ENCODE assay signal across 8 mouse cellular contexts in the genomic region with DNA sequence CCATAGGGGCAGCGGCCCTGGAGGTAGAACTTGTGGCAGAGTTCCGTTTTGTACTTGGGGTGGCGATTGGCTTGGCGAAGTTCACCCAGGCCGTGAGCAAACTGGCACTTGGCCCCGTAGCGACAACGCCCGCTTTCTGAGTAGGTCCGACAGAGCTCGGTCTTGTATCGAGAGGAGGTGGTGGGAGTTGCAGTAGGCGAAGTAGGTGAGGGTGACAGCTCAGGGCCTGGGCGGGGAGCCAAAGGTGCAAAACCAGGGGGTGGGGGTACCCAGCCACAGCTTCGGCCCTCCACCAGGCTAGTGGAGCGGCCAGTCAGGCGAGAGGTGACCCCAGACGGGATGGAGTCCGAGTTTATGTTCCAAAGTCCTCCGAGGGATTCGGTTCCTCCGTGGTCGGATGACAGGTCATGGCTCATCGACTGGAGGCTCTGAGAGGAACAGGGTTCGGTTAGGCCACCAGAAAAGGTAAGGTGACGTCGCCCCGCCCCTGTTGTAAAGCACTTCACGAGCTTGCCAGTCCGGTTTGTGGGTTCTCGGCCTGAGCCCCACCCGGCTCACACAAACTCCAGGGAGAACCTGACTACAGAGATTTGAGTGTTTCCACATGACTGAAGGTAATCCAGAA. TPM values are rescaled to one million over a fixed set of nuclear protein-coding genes. Genes with fewer than 3 reads are reported as not detected.
DNase-seq lines count a peak whose midpoint lies in the region; ATAC-seq and TF ChIP-seq lines count a peak whose summit lies in the region.

No protein-coding gene starts in this region.

- dilution Hi-C loops in CH12.LX (cut with MboI; ENCODE audit: extremely low pct_ligation_motif_present, extremely low pct_unique_long_range_greater_than_20kb, low sequenced_read_pairs), result no loop called here

- WGBS in heart, embryonic 12.5 days, result 27% methylated on average over 32 of the region's 32 CpGs
- 12% methylated on average over 32 of the region's 32 CpGs for WGBS in kidney, embryonic 16.5 days
- 25% methylated on average over 32 of the region's 32 CpGs for WGBS in stomach, embryonic 15.5 days

- peak overlapping the region; percentile 34; the same call in 1 of the 2 replicates for H3K27ac ChIP-seq in CH12.LX (ENCODE audit: insufficient read depth, low read depth)
- H3K27ac ChIP-seq in brown adipose tissue, adult 24 weeks (replicated peaks; ENCODE audit: low read depth, low read length), result peak overlapping the region; percentile 97
- H3K27ac ChIP-seq in heart, embryonic 12.5 days (ENCODE audit: poor library complexity, severe bottlenecking), result peak overlapping the region; percentile 96
- peak overlapping the region; percentile 98 for H3K27ac ChIP-seq in kidney, embryonic 16.5 days (ENCODE audit: low read length)
- H3K27ac ChIP-seq in stomach, embryonic 15.5 days, result peak overlapping the region; percentile 100

- no peak for TF ChIP-seq CTCF in CH12.LX (conservative IDR thresholded peaks at IDR 0.05 in 1 of 2, IDR thresholded peaks at IDR 0.05 in 1 of 2; ENCODE audit: low read depth in 2 of 2, low read length in 2 of 2)

- H3K4me3 ChIP-seq in CH12.LX (replicated peaks in 1 of 3; ENCODE audit: low read depth in 2 of 3, low read length in 2 of 3, poor library complexity in 1 of 3), result peak overlapping the region; percentile 75 to 87 (median 84)
- peak overlapping the region; percentile 83 for H3K4me3 ChIP-seq in brown adipose tissue, adult 24 weeks (ENCODE audit: insufficient read depth, low read depth, low read length)
- peak overlapping the region; percentile 72 for H3K4me3 ChIP-seq in heart, embryonic 12.5 days
- H3K4me3 ChIP-seq in kidney, embryonic 16.5 days (ENCODE audit: low read length), result peak overlapping the region; percentile 80
- peak overlapping the region; percentile 74 for H3K4me3 ChIP-seq in stomach, embryonic 15.5 days (replicated peaks)

- no peak for ATAC-seq in heart, embryonic 12.5 days (ENCODE audit: insufficient number of reproducible peaks, low FRiP score)
- ATAC-seq in kidney, embryonic 16.5 days (ENCODE audit: low FRiP score, low TSS enrichment), result no peak
- ATAC-seq in stomach, embryonic 15.5 days (ENCODE audit: insufficient read depth, low FRiP score, low read depth), result no peak
- ATAC-seq in megakaryocyte-erythroid progenitor cell, adult 5-6 weeks (replicated peaks; ENCODE audit: low FRiP score, low TSS enrichment, poor library complexity, severe bottlenecking), result no peak

- peaks cover 9 to 17% of the 10 kb centered on the region in 2 experiments for H3K36me3 ChIP-seq in CH12.LX (replicated peaks in 1 of 2; ENCODE audit: control insufficient read depth in 1 of 2, insufficient read depth in 1 of 2, low read length in 1 of 2)
- peaks cover 6% of the 10 kb centered on the region for H3K36me3 ChIP-seq in heart, embryonic 12.5 days
- 0 out of 2 replicates have a peak, but pooled peaks cover 7% of the 10 kb centered on the region for H3K36me3 ChIP-seq in kidney, embryonic 16.5 days (ENCODE audit: insufficient read depth, low read length)
- peaks cover 8% of the 10 kb centered on the region; the same call in 1 of the 2 replicates for H3K36me3 ChIP-seq in stomach, embryonic 15.5 days

- H3K4me2 ChIP-seq in CH12.LX (ENCODE audit: insufficient read depth, low read depth, poor library complexity, severe bottlenecking), result peak overlapping the region; percentile 72
- H3K4me2 ChIP-seq in heart, embryonic 12.5 days, result peak overlapping the region; percentile 93
- peak overlapping the region; percentile 81 for H3K4me2 ChIP-seq in kidney, embryonic 16.5 days (replicated peaks; ENCODE audit: low read depth, low read length)
- H3K4me2 ChIP-seq in stomach, embryonic 15.5 days, result peak overlapping the region; percentile 82

- TF ChIP-seq POLR2A in CH12.LX (IDR thresholded peaks at IDR 0.05; ENCODE audit: low read depth, low read length), result no peak

- TF ChIP-seq EP300 in CH12.LX (IDR thresholded peaks at IDR 0.05; ENCODE audit: low read length), result no peak

- in situ Hi-C loops in CH12.LX (cut with MboI; ENCODE audit: low pct_ligation_motif_present, low pct_unique_long_range_greater_than_20kb, low sequenced_read_pairs), result no loop called here

- peaks cover 27% of the 10 kb centered on the region for H3K79me2 ChIP-seq in CH12.LX (replicated peaks; ENCODE audit: control insufficient read depth, extremely low read depth, insufficient read depth, poor library complexity, severe bottlenecking)

- peak overlapping the region; percentile 80 for H3K9ac ChIP-seq in CH12.LX (ENCODE audit: insufficient read depth, low read depth)
- H3K9ac ChIP-seq in heart, embryonic 12.5 days, result peak overlapping the region; percentile 93
- H3K9ac ChIP-seq in kidney, embryonic 16.5 days (replicated peaks; ENCODE audit: low read length), result peak overlapping the region; percentile 84
- H3K9ac ChIP-seq in stomach, embryonic 15.5 days, result peak overlapping the region; percentile 89

- peaks cover 14 to 69% of the 10 kb centered on the region in 2 experiments for H3K4me1 ChIP-seq in CH12.LX (ENCODE audit: control insufficient read depth in 1 of 2, insufficient read depth in 2 of 2)
- H3K4me1 ChIP-seq in brown adipose tissue, adult 24 weeks (ENCODE audit: control insufficient read depth, insufficient read depth, insufficient read length, low read length), result peaks cover 14% of the 10 kb centered on the region
- peaks cover 69% of the 10 kb centered on the region for H3K4me1 ChIP-seq in heart, embryonic 12.5 days (replicated peaks)
- H3K4me1 ChIP-seq in kidney, embryonic 16.5 days (ENCODE audit: insufficient read depth, low read length), result peaks cover 76% of the 10 kb centered on the region
- H3K4me1 ChIP-seq in stomach, embryonic 15.5 days, result peaks cover 57% of the 10 kb centered on the region

- TF ChIP-seq RAD21 in CH12.LX (IDR thresholded peaks at IDR 0.05; ENCODE audit: low read depth, low read length), result no peak

- no peaks in the 10 kb centered on the region for H3K9me3 ChIP-seq in CH12.LX (replicated peaks; ENCODE audit: low read length)
- H3K9me3 ChIP-seq in heart, embryonic 12.5 days (replicated peaks), result no peaks in the 10 kb centered on the region
- no peaks in the 10 kb centered on the region for H3K9me3 ChIP-seq in kidney, embryonic 16.5 days (ENCODE audit: low read length)
- no peaks in the 10 kb centered on the region for H3K9me3 ChIP-seq in stomach, embryonic 15.5 days

- H3K27me3 ChIP-seq in CH12.LX (replicated peaks), result no peaks in the 10 kb centered on the region
- H3K27me3 ChIP-seq in heart, embryonic 12.5 days (replicated peaks), result no peaks in the 10 kb centered on the region
- no peaks in the 10 kb centered on the region for H3K27me3 ChIP-seq in kidney, embryonic 16.5 days (ENCODE audit: insufficient read depth, low read length)
- no peaks in the 10 kb centered on the region for H3K27me3 ChIP-seq in stomach, embryonic 15.5 days (replicated peaks)

- DNase-seq in CH12.LX (ENCODE audit: extremely low read depth), result no peak
- DNase-seq in lung, postnatal 36 days, result peak; percentile 94
- no peak for DNase-seq in cerebellum, adult 11 months

RNA-seq across cellular contexts. Expression of a gene that starts 1.9 kb away (rescaled TPM):
- total RNA-seq in CH12.LX (2012; rRNA removed), result 2.8 and 3.5 TPM in 2 replicates
- total RNA-seq in CH12.LX (2014; rRNA removed), result 1.1 and 1.9 TPM in 2 replicates
- polyA plus RNA-seq in CH12.LX (2012; ENCODE audit: insufficient read length, low read depth), result 8.9 and 9.9 TPM in 2 replicates
- 25.1 and 70.2 TPM in 2 replicates for polyA plus RNA-seq in brown adipose tissue, adult 24 weeks (2012; ENCODE audit: insufficient read depth, insufficient read length, missing spikeins)
- 15.9 and 16.5 TPM in 2 replicates for polyA plus RNA-seq in heart, embryonic 12.5 days (2016; fragmentation: Nextera tagmentation; extraction: Ambion mirVana)
- 16.1 and 18.4 TPM in 2 replicates for polyA plus RNA-seq in kidney, embryonic 16.5 days (2015; fragmentation: Nextera tagmentation; extraction: Ambion mirVana)
- polyA plus RNA-seq in stomach, embryonic 15.5 days (2015; fragmentation: Nextera tagmentation; extraction: Ambion mirVana), result 20.2 and 21.4 TPM in 2 replicates
- 13.4 and 15.3 TPM in 2 replicates for total RNA-seq in megakaryocyte-erythroid progenitor cell, adult 5-6 weeks (2014; fragmentation: Nextera tagmentation)
- 26.9 and 33.7 TPM in 2 replicates for total RNA-seq in megakaryocyte-erythroid progenitor cell, adult 5-6 weeks (2017)

RNA-seq across cellular contexts. Expression of a gene that starts 5.8 kb away (rescaled TPM):
- 3.3 and 4.7 TPM in 2 replicates for total RNA-seq in CH12.LX (2012; rRNA removed)
- total RNA-seq in CH12.LX (2014; rRNA removed), result 0.39 and 0.43 TPM in 2 replicates
- polyA plus RNA-seq in CH12.LX (2012; ENCODE audit: insufficient read length, low read depth), result 5.2 and 5.5 TPM in 2 replicates
- 3.1 and 3.5 TPM in 2 replicates for polyA plus RNA-seq in brown adipose tissue, adult 24 weeks (2012; ENCODE audit: insufficient read depth, insufficient read length, missing spikeins)
- polyA plus RNA-seq in heart, embryonic 12.5 days (2016; fragmentation: Nextera tagmentation; extraction: Ambion mirVana), result 58.0 and 65.3 TPM in 2 replicates
- polyA plus RNA-seq in kidney, embryonic 16.5 days (2015; fragmentation: Nextera tagmentation; extraction: Ambion mirVana), result 69.1 and 83.3 TPM in 2 replicates
- polyA plus RNA-seq in stomach, embryonic 15.5 days (2015; fragmentation: Nextera tagmentation; extraction: Ambion mirVana), result 48.4 and 52.3 TPM in 2 replicates
- total RNA-seq in megakaryocyte-erythroid progenitor cell, adult 5-6 weeks (2014; fragmentation: Nextera tagmentation), result 4.1 and 7.7 TPM in 2 replicates
- 0.19 and 2.3 TPM in 2 replicates for total RNA-seq in megakaryocyte-erythroid progenitor cell, adult 5-6 weeks (2017)

RNA-seq across cellular contexts. Expression of a gene that starts 14.3 kb away (rescaled TPM):
- 23.5 and 27.8 TPM in 2 replicates for total RNA-seq in CH12.LX (2012; rRNA removed)
- total RNA-seq in CH12.LX (2014; rRNA removed), result 19.4 and 19.8 TPM in 2 replicates
- polyA plus RNA-seq in CH12.LX (2012; ENCODE audit: insufficient read length, low read depth), result 25.4 and 26.9 TPM in 2 replicates
- 18.4 and 20.2 TPM in 2 replicates for polyA plus RNA-seq in brown adipose tissue, adult 24 weeks (2012; ENCODE audit: insufficient read depth, insufficient read length, missing spikeins)
- 45.4 and 46.5 TPM in 2 replicates for polyA plus RNA-seq in heart, embryonic 12.5 days (2016; fragmentation: Nextera tagmentation; extraction: Ambion mirVana)
- 52.9 and 55.9 TPM in 2 replicates for polyA plus RNA-seq in kidney, embryonic 16.5 days (2015; fragmentation: Nextera tagmentation; extraction: Ambion mirVana)
- polyA plus RNA-seq in stomach, embryonic 15.5 days (2015; fragmentation: Nextera tagmentation; extraction: Ambion mirVana), result 44.8 and 47.4 TPM in 2 replicates
- 22.3 and 28.9 TPM in 2 replicates for total RNA-seq in megakaryocyte-erythroid progenitor cell, adult 5-6 weeks (2014; fragmentation: Nextera tagmentation)
- 9.9 and 16.0 TPM in 2 replicates for total RNA-seq in megakaryocyte-erythroid progenitor cell, adult 5-6 weeks (2017)

RNA-seq across cellular contexts. Expression of a gene that starts 14.6 kb away (rescaled TPM):
- total RNA-seq in CH12.LX (2012; rRNA removed) (45.9 and 71.0 TPM in 2 replicates), CH12.LX (2014; rRNA removed) (42.2 and 57.8 TPM in 2 replicates)
- 105 and 151 TPM in 2 replicates for polyA plus RNA-seq in CH12.LX (2012; ENCODE audit: insufficient read length, low read depth)
- 50.4 and 62.6 TPM in 2 replicates for polyA plus RNA-seq in brown adipose tissue, adult 24 weeks (2012; ENCODE audit: insufficient read depth, insufficient read length, missing spikeins)
- polyA plus RNA-seq in heart, embryonic 12.5 days (2016; fragmentation: Nextera tagmentation; extraction: Ambion mirVana), result 68.5 and 70.4 TPM in 2 replicates
- 97.4 and 108 TPM in 2 replicates for polyA plus RNA-seq in kidney, embryonic 16.5 days (2015; fragmentation: Nextera tagmentation; extraction: Ambion mirVana)
- polyA plus RNA-seq in stomach, embryonic 15.5 days (2015; fragmentation: Nextera tagmentation; extraction: Ambion mirVana), result 76.5 and 79.0 TPM in 2 replicates
- total RNA-seq in megakaryocyte-erythroid progenitor cell, adult 5-6 weeks (2014; fragmentation: Nextera tagmentation), result 65.0 and 84.6 TPM in 2 replicates
- 129 and 149 TPM in 2 replicates for total RNA-seq in megakaryocyte-erythroid progenitor cell, adult 5-6 weeks (2017)

RNA-seq across cellular contexts. Expression of a gene that starts 27.7 kb away (rescaled TPM):
- total RNA-seq in CH12.LX (2012; rRNA removed) (1,915 and 2,040 TPM in 2 replicates), CH12.LX (2014; rRNA removed) (42.7 and 66.7 TPM in 2 replicates)
- 1,205 and 1,254 TPM in 2 replicates for polyA plus RNA-seq in CH12.LX (2012; ENCODE audit: insufficient read length, low read depth)
- 404 and 482 TPM in 2 replicates for polyA plus RNA-seq in brown adipose tissue, adult 24 weeks (2012; ENCODE audit: insufficient read depth, insufficient read length, missing spikeins)
- 629 and 630 TPM in 2 replicates for polyA plus RNA-seq in heart, embryonic 12.5 days (2016; fragmentation: Nextera tagmentation; extraction: Ambion mirVana)
- 840 and 918 TPM in 2 replicates for polyA plus RNA-seq in kidney, embryonic 16.5 days (2015; fragmentation: Nextera tagmentation; extraction: Ambion mirVana)
- polyA plus RNA-seq in stomach, embryonic 15.5 days (2015; fragmentation: Nextera tagmentation; extraction: Ambion mirVana), result 826 and 1,031 TPM in 2 replicates
- total RNA-seq in megakaryocyte-erythroid progenitor cell, adult 5-6 weeks (2014; fragmentation: Nextera tagmentation), result 3,991 and 4,625 TPM in 2 replicates
- total RNA-seq in megakaryocyte-erythroid progenitor cell, adult 5-6 weeks (2017), result 881 and 1,091 TPM in 2 replicates

Comparison
In these comparisons a context has a peak if more than half of its experiments do, and no peak if none do; other contexts are left out.
1. H3K27ac ChIP-seq: peak in every context shown above with its lines; median percentile 100 in stomach, embryonic 15.5 days; 98 in kidney, embryonic 16.5 days; 97 in brown adipose tissue, adult 24 weeks; 96 in heart, embryonic 12.5 days; 34 in CH12.LX.